Comparison of ENCODE assay signal across 8 mouse cellular contexts in the genomic region with DNA sequence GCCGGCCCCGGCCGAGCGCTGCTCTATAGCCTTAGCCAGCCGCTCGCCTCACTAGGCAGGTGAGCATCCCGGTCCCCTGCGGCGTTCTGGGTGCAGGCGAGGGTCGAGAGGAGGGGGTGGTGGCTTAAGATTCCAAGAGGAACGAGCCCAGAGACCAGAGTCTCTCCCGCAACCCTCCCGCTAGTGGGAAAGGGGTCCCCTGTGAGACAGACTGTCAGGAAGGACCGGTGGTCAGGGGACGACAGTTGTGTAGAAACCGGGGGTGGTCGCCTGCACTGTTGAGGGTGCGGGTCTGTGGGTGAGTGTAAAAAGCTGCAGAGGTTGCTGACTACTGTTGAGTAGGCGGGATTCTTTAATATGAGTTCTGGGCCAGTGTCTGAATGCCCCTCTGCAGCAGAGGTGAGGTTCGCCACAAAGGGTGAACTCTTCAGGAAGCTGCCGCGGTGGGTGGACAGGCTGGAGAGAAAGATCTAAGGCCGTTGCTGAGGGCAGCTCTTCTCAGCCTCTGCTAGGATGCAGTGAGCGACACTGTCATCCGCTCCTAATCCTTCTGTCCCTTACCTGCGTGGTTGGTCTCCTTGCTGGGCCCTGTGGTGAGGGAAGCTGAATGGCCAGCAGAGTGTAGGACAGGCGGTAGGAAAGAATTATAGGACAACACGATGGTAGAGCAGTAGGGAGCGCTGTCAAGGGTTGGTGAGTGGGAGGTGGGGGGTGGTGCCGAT. TPM values are rescaled to one million over a fixed set of nuclear protein-coding genes. Genes with fewer than 3 reads are reported as not detected.
A peak's percentile ranks its signal among the peaks of the same experiment; 100 is the strongest.
DNase-seq lines count a peak whose midpoint lies in the region; ATAC-seq and TF ChIP-seq lines count a peak whose summit lies in the region.

No protein-coding gene starts in this region.

- peak overlapping the region; percentile 96 for H3K4me2 ChIP-seq in embryonic facial prominence, embryonic 14.5 days (ENCODE audit: low read depth, low read length)
- peak overlapping the region; percentile 94 for H3K4me2 ChIP-seq in limb, embryonic 12.5 days
- peak overlapping the region; percentile 98 for H3K4me2 ChIP-seq in neural tube, embryonic 15.5 days

- no peaks in the 10 kb centered on the region for H3K9me3 ChIP-seq in embryonic facial prominence, embryonic 14.5 days (ENCODE audit: control insufficient read depth, low read length)
- no peaks in the 10 kb centered on the region for H3K9me3 ChIP-seq in limb, embryonic 12.5 days
- no peaks in the 10 kb centered on the region for H3K9me3 ChIP-seq in neural tube, embryonic 15.5 days (replicated peaks)

- H3K9ac ChIP-seq in embryonic facial prominence, embryonic 14.5 days (ENCODE audit: low read depth, low read length): peak overlapping the region; percentile 51
- H3K9ac ChIP-seq in limb, embryonic 12.5 days (replicated peaks): peak overlapping the region; percentile 56
- H3K9ac ChIP-seq in neural tube, embryonic 15.5 days (replicated peaks): peak overlapping the region; percentile 44

- H3K36me3 ChIP-seq in embryonic facial prominence, embryonic 14.5 days (ENCODE audit: control insufficient read depth, insufficient read depth, low read length): no peaks in the 10 kb centered on the region
- no peaks in the 10 kb centered on the region for H3K36me3 ChIP-seq in limb, embryonic 12.5 days
- no peaks in the 10 kb centered on the region for H3K36me3 ChIP-seq in neural tube, embryonic 15.5 days

- peak overlapping the region; percentile 20 for H3K4me3 ChIP-seq in lung, adult 2 months (replicated peaks; ENCODE audit: extremely low read depth, low read depth, low read length)
- H3K4me3 ChIP-seq in embryonic facial prominence, embryonic 14.5 days (ENCODE audit: low read depth, low read length): peak overlapping the region; percentile 51
- H3K4me3 ChIP-seq in limb, embryonic 12.5 days (replicated peaks): peak overlapping the region; percentile 56
- H3K4me3 ChIP-seq in neural tube, embryonic 15.5 days (replicated peaks): peak overlapping the region; percentile 46

- no peak for TF ChIP-seq POLR2A in lung, adult 2 months (IDR thresholded peaks at IDR 0.05; ENCODE audit: borderline replicate concordance, extremely low read depth, low read depth, low read length)

- H3K27ac ChIP-seq in embryonic facial prominence, embryonic 14.5 days (replicated peaks; ENCODE audit: low read depth, low read length): no peak overlapping the region
- no peak overlapping the region for H3K27ac ChIP-seq in limb, embryonic 12.5 days
- H3K27ac ChIP-seq in neural tube, embryonic 15.5 days (replicated peaks): no peak overlapping the region

- 8% methylated on average over 31 of the region's 31 CpGs for WGBS in lung, adult 2 months
- WGBS in embryonic facial prominence, embryonic 14.5 days: 1% methylated on average over 27 of the region's 31 CpGs
- 1% methylated on average over 31 of the region's 31 CpGs for whole genome bisulfite sequencing in limb, embryonic 12.5 days
- 2% methylated on average over 31 of the region's 31 CpGs for WGBS in neural tube, embryonic 15.5 days

- H3K4me1 ChIP-seq in lung, adult 2 months (ENCODE audit: control insufficient read depth, insufficient read depth, low read length): no peaks in the 10 kb centered on the region; the same call in 1 of the 2 replicates
- H3K4me1 ChIP-seq in embryonic facial prominence, embryonic 14.5 days (ENCODE audit: control insufficient read depth, insufficient read depth, low read length): peaks cover 8% of the 10 kb centered on the region; the same call in 1 of the 2 replicates
- H3K4me1 ChIP-seq in limb, embryonic 12.5 days (replicated peaks): peaks cover 14% of the 10 kb centered on the region
- H3K4me1 ChIP-seq in neural tube, embryonic 15.5 days: peaks cover 17% of the 10 kb centered on the region

- TF ChIP-seq CTCF in lung, adult 2 months (IDR thresholded peaks at IDR 0.05; ENCODE audit: insufficient read depth, low read length): no peak

- no peak for DNase-seq in lung, adult 2 months
- DNase-seq in lung, postnatal 14 days: no peak
- no peak for DNase-seq in embryonic facial prominence, embryonic 14.5 days (ENCODE audit: low spot score)
- no peak for DNase-seq in right cerebral cortex, adult 18-20 months
- DNase-seq in layer of hippocampus, adult 11-12 months (ENCODE audit: low spot score): no peak
- DNase-seq in ovary, postnatal 10 days (ENCODE audit: low spot score): no peak

- H3K27me3 ChIP-seq in embryonic facial prominence, embryonic 14.5 days (replicated peaks; ENCODE audit: control insufficient read depth, insufficient read depth, low read length): peaks cover 85% of the 10 kb centered on the region
- H3K27me3 ChIP-seq in limb, embryonic 12.5 days: peaks cover 97% of the 10 kb centered on the region
- peaks cover 93% of the 10 kb centered on the region for H3K27me3 ChIP-seq in neural tube, embryonic 15.5 days (replicated peaks)

- no peak; the same call in 1 of the 2 replicates for ATAC-seq in embryonic facial prominence, embryonic 14.5 days (ENCODE audit: low read depth)
- ATAC-seq in limb, embryonic 12.5 days (ENCODE audit: insufficient number of reproducible peaks, insufficient read depth, low FRiP score, low TSS enrichment, low read depth): no peak
- ATAC-seq in neural tube, embryonic 15.5 days (ENCODE audit: low FRiP score): peak; percentile 46

RNA-seq across cellular contexts. Expression of a gene that starts 7.5 kb away (rescaled TPM):
- polyA plus RNA-seq in lung, adult 2 months (2012; rRNA removed): 11.1 and 20.9 TPM in 2 replicates
- polyA plus RNA-seq in embryonic facial prominence, embryonic 14.5 days (2014; fragmentation: Nextera tagmentation; extraction: Ambion mirVana): 1.3 and 1.6 TPM in 2 replicates
- 1.4 and 1.9 TPM in 2 replicates for polyA plus RNA-seq in limb, embryonic 12.5 days (2016; fragmentation: Nextera tagmentation; extraction: Ambion mirVana)
- polyA plus RNA-seq in neural tube, embryonic 15.5 days (2015; fragmentation: Nextera tagmentation; extraction: Ambion mirVana): 1.0 and 1.7 TPM in 2 replicates

RNA-seq across cellular contexts. Expression of a gene that starts 24.8 kb away (rescaled TPM):
- 126 and 171 TPM in 2 replicates for polyA plus RNA-seq in lung, adult 2 months (2012; rRNA removed)
- 7.7 and 18.5 TPM in 2 replicates for polyA plus RNA-seq in embryonic facial prominence, embryonic 14.5 days (2014; fragmentation: Nextera tagmentation; extraction: Ambion mirVana)
- 9.3 and 11.2 TPM in 2 replicates for polyA plus RNA-seq in limb, embryonic 12.5 days (2016; fragmentation: Nextera tagmentation; extraction: Ambion mirVana)
- 3.0 and 6.7 TPM in 2 replicates for polyA plus RNA-seq in neural tube, embryonic 15.5 days (2015; fragmentation: Nextera tagmentation; extraction: Ambion mirVana)
